8 mouse cellular contexts compared by ENCODE assay signal in genomic region chr3:87804038-87804677, GRCm38 (mm10). TPM values are rescaled to one million over a fixed set of nuclear protein-coding genes. Genes with fewer than 3 reads are reported as not detected.
DNase-seq lines count a peak whose midpoint lies in the region; ATAC-seq and TF ChIP-seq lines count a peak whose summit lies in the region.

No protein-coding gene starts in this region.

- peak overlapping the region; percentile 64 for H3K4me2 ChIP-seq in heart, embryonic 12.5 days

- peaks cover 100% of the 10 kb centered on the region for H3K27me3 ChIP-seq in heart, embryonic 12.5 days (replicated peaks)
- peaks cover 100% of the 10 kb centered on the region for H3K27me3 ChIP-seq in hindbrain, embryonic 10.5 days (ENCODE audit: insufficient read depth, poor library complexity, severe bottlenecking)

- in situ Hi-C loops in ES-E14 (cut with MboI; ENCODE audit: low sequenced_read_pairs in 2 of 2, unreplicated experiment in 2 of 2): no loop called here

- peaks cover 8% of the 10 kb centered on the region for H3K4me1 ChIP-seq in heart, embryonic 12.5 days (replicated peaks)
- H3K4me1 ChIP-seq in ES-E14 (ENCODE audit: control insufficient read depth in 2 of 2, insufficient read depth in 2 of 2, low read length in 2 of 2, poor library complexity in 1 of 2): peaks cover 0 to 6% of the 10 kb centered on the region in 2 experiments; a peak in 1 of 4 replicates
- H3K4me1 ChIP-seq in hindbrain, embryonic 10.5 days (replicated peaks): peaks cover 11% of the 10 kb centered on the region

- WGBS in heart, embryonic 12.5 days: 4% methylated on average over 26 of the region's 26 CpGs
- 6% methylated on average over 26 of the region's 26 CpGs for WGBS in hindbrain, embryonic 10.5 days

- ATAC-seq in heart, embryonic 12.5 days (ENCODE audit: insufficient number of reproducible peaks, low FRiP score): 0 out of 2 replicates have a peak, but pooled peaks have one; percentile 23
- peak; percentile 76 for ATAC-seq in megakaryocyte progenitor cell, adult 5-6 weeks (replicated peaks; ENCODE audit: poor library complexity)

- H3K27ac ChIP-seq in heart, embryonic 12.5 days (ENCODE audit: poor library complexity, severe bottlenecking): no peak overlapping the region
- no peak overlapping the region for H3K27ac ChIP-seq in ES-E14 (ENCODE audit: insufficient read depth, low read depth, low read length, poor library complexity, severe bottlenecking)
- no peak overlapping the region for H3K27ac ChIP-seq in hindbrain, embryonic 10.5 days

- peak overlapping the region; percentile 26 for H3K4me3 ChIP-seq in heart, embryonic 12.5 days
- H3K4me3 ChIP-seq in ES-E14 (ENCODE audit: insufficient read depth in 1 of 2, low read depth in 1 of 2, low read length in 2 of 2, poor library complexity in 1 of 2, severe bottlenecking in 1 of 2): peak overlapping the region; percentile 45 to 58
- H3K4me3 ChIP-seq in hindbrain, embryonic 10.5 days: peak overlapping the region; percentile 38

- H3K36me3 ChIP-seq in heart, embryonic 12.5 days: no peaks in the 10 kb centered on the region
- no peaks in the 10 kb centered on the region for H3K36me3 ChIP-seq in ES-E14 (ENCODE audit: control insufficient read depth, insufficient read depth, low read length, poor library complexity, severe bottlenecking)
- no peaks in the 10 kb centered on the region for H3K36me3 ChIP-seq in hindbrain, embryonic 10.5 days

- peak overlapping the region; percentile 40; the same call in 1 of the 2 replicates for H3K9ac ChIP-seq in heart, embryonic 12.5 days
- H3K9ac ChIP-seq in ES-E14 (ENCODE audit: insufficient read depth, low read depth, low read length, poor library complexity, severe bottlenecking): no peak overlapping the region

- no peak for DNase-seq in heart, adult 9 months (ENCODE audit: low spot score in 2 of 2)
- no peak for DNase-seq in ES-E14 (ENCODE audit: low read depth, low spot score)
- DNase-seq in hindbrain, embryonic 10.5 days (ENCODE audit: low spot score): no peak
- DNase-seq in layer of hippocampus, adult 18-20 months (ENCODE audit: low spot score in 2 of 2): no peak
- DNase-seq in frontal cortex, postnatal 10 days (ENCODE audit: low spot score in 2 of 2): no peak
- DNase-seq in testis, postnatal 10 days (ENCODE audit: low spot score): no peak

- H3K9me3 ChIP-seq in heart, embryonic 12.5 days (replicated peaks): no peaks in the 10 kb centered on the region
- H3K9me3 ChIP-seq in ES-E14 (ENCODE audit: control insufficient read depth, insufficient read depth, low read depth, low read length): no peaks in the 10 kb centered on the region
- H3K9me3 ChIP-seq in hindbrain, embryonic 10.5 days: no peaks in the 10 kb centered on the region

TF ChIP-seq in ES-E14, 5 proteins besides CTCF, POLR2A, EP300 and RAD21:
- no peak for TF ChIP-seq HCFC1 (IDR thresholded peaks at IDR 0.05; ENCODE audit: borderline replicate concordance, insufficient read depth, low read length)

RNA-seq across cellular contexts. Expression of gene Insrr, which starts 7.4 kb away (rescaled TPM):
- polyA plus RNA-seq in heart, embryonic 12.5 days (2016; fragmentation: Nextera tagmentation; extraction: Ambion mirVana): 0.21 TPM in 1 of 2 replicates, not detected in the other
- total RNA-seq in ES-E14 (2012; rRNA removed): 0.11 and 0.18 TPM in 2 replicates
- 0.48 and 0.72 TPM in 2 replicates for polyA plus RNA-seq in hindbrain, embryonic 10.5 days (2016; fragmentation: Nextera tagmentation; extraction: Ambion mirVana)
- 0.05 TPM in 1 of 2 replicates, not detected in the other for total RNA-seq in megakaryocyte progenitor cell, adult 5-6 weeks (2015)
- not detected in 2 replicates for total RNA-seq in megakaryocyte progenitor cell, adult 5-6 weeks (2017)
- total RNA-seq in layer of hippocampus, adult 18-20 months (2021): under 1 TPM; 0.15 TPM

RNA-seq across cellular contexts. Expression of gene Ntrk1, which starts 9.2 kb away (rescaled TPM):
- polyA plus RNA-seq in heart, embryonic 12.5 days (2016; fragmentation: Nextera tagmentation; extraction: Ambion mirVana): 0.26 and 0.30 TPM in 2 replicates
- 3.8 and 4.5 TPM in 2 replicates for total RNA-seq in ES-E14 (2012; rRNA removed)
- 9.0 and 23.4 TPM in 2 replicates for polyA plus RNA-seq in hindbrain, embryonic 10.5 days (2016; fragmentation: Nextera tagmentation; extraction: Ambion mirVana)
- total RNA-seq in megakaryocyte progenitor cell, adult 5-6 weeks (2015): not detected in 2 replicates
- not detected in 2 replicates for total RNA-seq in megakaryocyte progenitor cell, adult 5-6 weeks (2017)
- under 1 TPM; 0.25 to 0.32 TPM for total RNA-seq in layer of hippocampus, adult 18-20 months (2021)

RNA-seq across cellular contexts. Expression of gene Pear1, which starts 19.9 kb away (rescaled TPM):
- polyA plus RNA-seq in heart, embryonic 12.5 days (2016; fragmentation: Nextera tagmentation; extraction: Ambion mirVana): 15.7 and 16.1 TPM in 2 replicates
- 1.8 TPM in 2 replicates for total RNA-seq in ES-E14 (2012; rRNA removed)
- polyA plus RNA-seq in hindbrain, embryonic 10.5 days (2016; fragmentation: Nextera tagmentation; extraction: Ambion mirVana): 19.6 and 19.9 TPM in 2 replicates
- 3.4 and 4.3 TPM in 2 replicates for total RNA-seq in megakaryocyte progenitor cell, adult 5-6 weeks (2015)
- 0.46 and 3.4 TPM in 2 replicates for total RNA-seq in megakaryocyte progenitor cell, adult 5-6 weeks (2017)
- total RNA-seq in layer of hippocampus, adult 18-20 months (2021): 10 to 100 TPM in 1 of 2 experiments, 1 to 10 TPM in 1; 7.1 to 11.6 TPM

RNA-seq across cellular contexts. Expression of gene Sh2d2a, which starts 42.4 kb away (rescaled TPM):
- 0.15 TPM in 1 of 2 replicates, not detected in the other for polyA plus RNA-seq in heart, embryonic 12.5 days (2016; fragmentation: Nextera tagmentation; extraction: Ambion mirVana)
- 0.05 and 0.22 TPM in 2 replicates for total RNA-seq in ES-E14 (2012; rRNA removed)
- polyA plus RNA-seq in hindbrain, embryonic 10.5 days (2016; fragmentation: Nextera tagmentation; extraction: Ambion mirVana): 0.06 and 0.21 TPM in 2 replicates
- total RNA-seq in megakaryocyte progenitor cell, adult 5-6 weeks (2015): 0.12 TPM in 1 of 2 replicates, not detected in the other
- not detected in 2 replicates for total RNA-seq in megakaryocyte progenitor cell, adult 5-6 weeks (2017)
- not detected for total RNA-seq in layer of hippocampus, adult 18-20 months (2021)

RNA-seq across cellular contexts. Expression of gene Lrrc71, which starts 55.7 kb away (rescaled TPM):
- polyA plus RNA-seq in heart, embryonic 12.5 days (2016; fragmentation: Nextera tagmentation; extraction: Ambion mirVana): 0.30 and 0.46 TPM in 2 replicates
- 0.37 and 0.49 TPM in 2 replicates for total RNA-seq in ES-E14 (2012; rRNA removed)
- 0.49 and 1.2 TPM in 2 replicates for polyA plus RNA-seq in hindbrain, embryonic 10.5 days (2016; fragmentation: Nextera tagmentation; extraction: Ambion mirVana)
- not detected in 2 replicates for total RNA-seq in megakaryocyte progenitor cell, adult 5-6 weeks (2015)
- total RNA-seq in megakaryocyte progenitor cell, adult 5-6 weeks (2017): 0.03 TPM in 1 of 2 replicates, not detected in the other
- total RNA-seq in layer of hippocampus, adult 18-20 months (2021): 1 to 10 TPM in 1 of 2 experiments, under 1 TPM in 1; 0.89 to 1.1 TPM
